Mouse (Mus musculus) testis, adult 2 months (tissue): ENCODE measurements around the gene Gm5105.

Experiments
- CTCF ChIP-seq: fragments of 200-500 bp; IDR thresholded peaks from 2 replicates; pipeline ENCODE4 v1.5.1; 2012; ENCODE audit warnings: low read depth, mild to moderate bottlenecking, inconsistent platforms, low read length, moderate library complexity; ENCODE audit not compliant: control insufficient read depth, insufficient read depth, insufficient replicate concordance
- POLR2A ChIP-seq: fragments of 200-500 bp; IDR thresholded peaks from 2 replicates; pipeline ENCODE4 v1.6.1; 2012; ENCODE audit warnings: low read depth, mild to moderate bottlenecking, inconsistent platforms, low read length, moderate library complexity; ENCODE audit not compliant: control insufficient read depth

GRCm38 (mm10) chr3:138101936-138102335, 34.7 kb upstream of the Gm5105 start:
- no peak for TF ChIP-seq POLR2A
- TF ChIP-seq CTCF: no peak
